Mouse (Mus musculus): ENCODE data around the gene 4930469K13Rik.

Gene 4930469K13Rik

DNA sequence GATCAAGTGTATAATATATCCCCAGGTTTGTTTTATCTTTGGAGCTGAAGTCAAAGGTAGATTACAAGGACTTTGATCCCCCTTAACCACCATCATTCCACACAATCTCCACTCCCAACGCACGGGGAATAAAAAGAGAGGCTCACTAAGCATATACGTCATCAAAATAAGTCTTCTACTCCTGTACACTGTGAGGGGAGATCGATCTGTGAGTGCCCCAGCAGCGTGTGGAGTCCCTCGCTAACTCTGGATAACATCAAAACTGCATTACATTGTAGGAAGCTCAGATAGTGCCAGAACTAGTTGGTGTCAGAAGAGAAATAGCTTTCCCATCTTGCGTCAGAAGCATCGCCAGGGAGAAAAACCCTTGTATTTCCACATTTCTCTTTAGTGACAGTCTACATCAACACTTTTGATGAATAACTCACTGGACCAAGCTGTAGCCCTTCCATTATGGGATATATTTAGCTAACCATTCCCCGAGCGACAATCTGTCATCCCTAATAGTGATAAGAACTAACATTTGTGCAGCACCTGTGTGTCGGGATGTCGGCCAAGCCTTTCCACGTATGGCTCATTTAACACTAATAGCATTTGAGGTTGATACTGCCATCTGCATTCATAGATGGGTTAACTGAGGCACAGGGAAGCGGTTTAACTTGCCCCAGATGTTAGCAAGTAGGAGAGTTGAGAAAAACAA is 123.9 kb downstream of the 4930469K13Rik start:
- DNase-seq = no peak

GRCm38 (mm10) chr11:33972114-33972513 is 126.2 kb downstream of the 4930469K13Rik start:
- DNase-seq = no peak

- no peak for DNase-seq
These were observed 129.2 kb downstream of the 4930469K13Rik start for GRCm38 (mm10) chr11:33969199-33969598.

DNA sequence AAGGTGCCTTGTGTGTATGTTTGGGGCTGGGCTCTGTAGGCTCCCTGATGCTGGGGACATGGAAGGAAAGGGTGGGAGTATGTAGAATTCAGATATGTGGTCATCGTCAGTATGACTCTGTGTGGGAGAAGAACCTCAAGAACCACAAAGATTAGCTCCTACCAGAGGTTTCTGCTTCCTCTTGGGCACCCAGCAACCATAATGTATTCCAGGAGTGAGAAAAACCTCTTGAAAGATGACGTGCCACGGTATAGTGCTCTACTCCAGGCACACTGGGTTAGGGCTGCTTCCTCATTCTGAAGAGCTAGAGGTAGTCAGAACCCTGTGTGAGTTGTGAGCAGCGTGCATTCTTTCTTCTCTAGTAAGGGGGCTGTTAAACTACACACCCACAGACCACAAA is 130.6 kb downstream of the 4930469K13Rik start:
- DNase-seq = no peak

DNA sequence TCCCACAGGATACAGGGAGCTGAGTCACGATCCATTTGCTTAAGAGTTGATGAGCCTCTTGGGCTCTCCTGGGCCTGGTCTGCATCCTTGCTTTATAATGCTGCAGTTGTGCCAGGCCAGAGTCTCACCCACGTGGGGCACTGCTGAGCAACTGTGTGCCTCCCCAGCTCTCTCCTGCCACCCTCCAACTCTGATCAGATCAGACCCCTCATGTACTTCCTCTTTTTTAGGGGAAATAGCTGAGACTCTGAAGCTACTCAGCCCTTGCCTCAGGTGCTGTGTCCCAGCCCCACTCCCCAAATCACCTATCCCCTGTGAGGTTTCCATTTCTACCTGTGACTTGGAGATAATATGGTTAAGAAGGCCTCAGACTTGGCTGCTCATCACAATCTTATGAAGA is 133.0 kb downstream of the 4930469K13Rik start:
- DNase-seq = no peak

GRCm38 (mm10) chr11:33962688-33963407 is 135.5 kb downstream of the 4930469K13Rik start, which contains the start of gene Kcnmb1:
Gene Kcnmb1 (plus strand): TSS chr11:33963013.
- no peak for DNase-seq

DNA sequence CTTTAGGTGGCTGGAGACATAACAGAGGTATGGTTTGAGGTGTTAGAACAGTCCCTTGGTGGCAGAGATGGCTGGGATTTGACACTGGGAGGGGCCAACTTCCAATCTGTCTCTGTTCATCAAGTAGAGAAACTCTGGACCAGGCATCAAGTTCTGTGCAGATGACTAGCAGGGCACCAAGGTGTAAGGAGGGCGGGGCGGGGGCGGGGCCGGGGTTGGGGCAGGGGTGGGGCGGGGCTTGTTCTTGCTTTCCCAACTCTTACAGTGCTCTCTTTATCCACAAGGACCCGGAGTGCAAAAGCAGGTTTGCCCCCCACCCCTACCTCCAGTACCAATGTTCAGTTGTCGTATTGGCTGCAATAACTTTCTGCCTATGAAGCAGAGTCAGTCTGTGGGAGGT is 136.2 kb downstream of the 4930469K13Rik start:
- no peak for DNase-seq

- DNase-seq = peak; percentile 60
These were observed 139.6 kb downstream of the 4930469K13Rik start for GRCm38 (mm10) chr11:33958713-33959112.

DNA sequence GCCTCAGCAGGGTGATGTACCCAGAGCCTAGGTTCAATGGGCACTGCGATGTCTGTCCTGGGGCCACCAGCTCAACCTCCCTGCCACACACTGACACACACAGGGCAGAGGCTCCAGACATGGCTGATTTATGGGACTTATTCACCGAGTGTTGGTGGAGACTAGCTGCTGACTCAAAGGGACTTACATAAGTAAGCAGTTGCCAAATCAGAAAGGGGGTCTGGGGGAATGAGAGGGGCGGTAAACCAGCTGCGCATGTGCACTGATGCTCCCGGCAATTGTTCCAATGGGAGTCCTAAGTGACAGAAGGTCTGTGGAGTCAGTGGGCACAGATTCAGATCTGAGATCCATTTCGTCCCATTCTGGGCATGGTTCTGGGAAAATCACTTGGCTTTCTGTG is 140.8 kb downstream of the 4930469K13Rik start:
- no peak for DNase-seq

DNA sequence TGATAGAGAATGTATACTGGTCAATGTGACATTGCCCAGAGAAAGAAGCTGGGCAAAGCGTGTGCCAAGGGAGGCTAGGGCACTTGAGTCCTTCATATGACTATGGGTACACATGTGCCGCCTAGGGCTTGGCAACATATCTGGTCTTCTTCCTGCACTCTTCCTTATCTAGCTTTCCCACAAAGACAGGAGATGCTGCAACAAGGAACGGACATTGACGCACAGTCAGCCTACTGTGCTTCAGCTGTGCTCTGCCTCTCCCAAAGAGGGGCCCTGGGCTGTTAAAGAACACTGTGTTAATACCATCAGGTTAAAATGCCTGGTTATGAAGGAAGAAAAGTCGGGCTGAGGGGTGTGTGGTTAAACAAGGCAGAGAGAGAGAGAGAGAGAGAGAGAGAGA is 141.7 kb downstream of the 4930469K13Rik start:
- DNase-seq = no peak

DNA sequence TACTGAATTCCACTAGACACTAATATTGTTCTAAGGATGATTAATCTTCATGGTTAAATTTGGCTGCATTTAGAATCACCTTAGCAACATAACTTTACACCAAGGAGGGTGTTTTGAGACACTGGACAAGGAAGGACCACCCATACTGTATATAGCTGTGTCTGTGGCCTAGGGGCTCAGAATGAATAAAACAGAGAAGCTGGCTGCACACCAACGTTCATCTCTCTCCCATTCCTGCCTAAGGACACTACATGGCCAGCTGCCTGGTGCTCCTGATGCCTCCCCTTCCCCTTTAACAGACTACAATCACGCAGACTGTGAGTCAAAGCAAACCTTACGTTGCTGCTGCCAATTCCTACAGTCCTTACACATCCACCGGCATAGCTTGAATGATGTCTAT is 142.4 kb downstream of the 4930469K13Rik start:
- DNase-seq = no peak

DNA sequence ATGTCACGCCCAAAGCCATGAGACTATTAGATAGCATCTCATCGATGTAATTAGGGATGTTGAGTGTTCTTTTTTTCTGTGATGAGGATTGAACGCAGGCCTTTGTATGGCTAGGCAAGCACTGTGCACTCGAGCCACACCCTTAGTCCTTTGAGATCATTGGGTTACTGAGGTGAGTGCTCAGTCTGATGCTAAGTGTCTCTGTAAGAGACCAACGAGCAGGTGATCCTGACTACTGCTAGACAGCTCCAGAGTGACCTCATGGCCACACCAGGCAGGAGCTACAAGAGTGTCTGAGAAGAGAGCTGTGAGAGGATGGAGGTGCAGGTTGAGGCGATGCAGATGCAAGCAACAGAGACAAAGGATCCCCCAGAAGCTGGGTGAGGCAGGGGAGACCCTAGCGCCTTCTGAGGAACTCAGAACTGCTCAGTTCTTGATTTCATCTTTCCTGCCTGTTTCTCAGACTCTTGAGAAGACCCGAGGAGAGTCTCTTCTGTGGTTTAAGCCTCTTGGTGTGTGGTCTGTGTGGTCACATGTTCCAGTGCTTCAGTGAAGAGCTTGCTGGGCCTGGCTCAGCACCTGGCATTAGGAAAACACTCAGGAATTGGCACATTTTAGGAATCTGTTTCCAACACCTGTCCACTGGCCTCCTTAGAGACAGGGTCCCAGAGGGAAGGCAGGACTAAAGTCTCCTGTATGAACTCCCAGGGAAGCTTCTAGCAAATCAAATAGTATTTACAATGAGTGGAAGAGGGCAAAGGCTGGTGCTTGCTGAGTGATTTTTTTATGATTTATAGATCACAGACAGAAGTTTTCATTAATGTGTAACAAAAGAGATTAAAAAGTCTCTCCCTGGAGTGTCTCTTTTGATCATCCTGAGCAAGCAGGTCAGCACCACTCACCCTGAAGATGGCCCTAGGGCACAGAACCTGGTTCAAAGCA is 146.4 kb downstream of the 4930469K13Rik start:
- DNase-seq = no peak

DNA sequence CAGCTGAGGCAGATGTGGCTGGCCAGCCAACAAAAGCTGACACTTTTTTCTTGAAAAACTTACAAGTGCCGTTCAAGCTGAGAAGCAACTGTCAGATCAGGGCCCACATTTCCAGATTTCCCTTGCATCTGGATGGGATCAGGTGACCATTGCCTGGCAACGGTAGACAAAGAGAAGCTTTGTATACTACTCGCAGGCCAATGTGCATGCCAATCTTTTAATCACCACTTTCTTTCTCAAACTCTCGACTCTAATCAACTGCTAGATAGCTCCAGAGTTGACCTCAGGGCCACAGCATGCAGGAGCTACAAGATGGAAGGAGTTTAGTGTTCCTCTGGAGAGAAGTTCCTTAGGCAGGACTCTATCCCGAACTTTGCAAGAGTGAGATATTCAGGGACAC is 147.2 kb downstream of the 4930469K13Rik start:
- DNase-seq = no peak

- DNase-seq = no peak
These were observed 151.9 kb downstream of the 4930469K13Rik start for GRCm38 (mm10) chr11:33946501-33946900.

- DNase-seq = no peak
These were observed 153.5 kb downstream of the 4930469K13Rik start for GRCm38 (mm10) chr11:33944786-33945328.

DNA sequence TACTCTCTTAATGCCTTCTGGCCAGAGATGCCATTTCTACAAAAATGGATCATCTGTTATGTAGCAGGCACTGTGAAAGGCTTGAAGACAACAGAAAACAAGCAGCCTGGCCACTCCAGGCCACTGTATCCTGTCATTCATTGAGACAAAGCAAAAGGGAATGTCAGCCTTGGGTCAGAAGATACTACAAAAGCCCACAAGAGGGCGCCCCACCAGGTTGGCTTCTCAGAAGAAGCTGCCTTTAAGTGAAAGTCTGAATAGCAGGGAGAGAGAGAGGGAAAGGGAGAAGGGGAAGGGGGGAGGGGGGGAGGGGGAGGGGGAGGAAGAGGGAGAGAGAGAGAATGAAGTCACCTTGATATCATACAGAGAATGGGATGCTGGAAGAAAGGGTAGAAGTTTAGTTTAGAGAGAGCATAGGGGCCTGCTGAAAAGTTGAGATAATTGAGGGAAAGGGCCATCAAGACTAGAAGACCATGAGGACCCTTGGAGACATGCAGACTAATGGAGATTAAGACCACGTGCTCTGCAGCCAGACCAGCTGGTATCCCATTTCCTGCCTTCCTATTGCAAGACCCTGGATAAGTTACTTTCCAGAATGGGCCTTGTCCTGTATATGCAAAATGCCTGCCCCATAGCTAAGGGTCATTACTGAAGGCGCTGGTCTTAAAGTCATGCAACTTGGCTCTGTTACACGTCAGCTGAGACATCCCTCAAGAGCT is 154.1 kb downstream of the 4930469K13Rik start:
- peak; percentile 47 for DNase-seq

- DNase-seq = no peak
These were observed 154.8 kb downstream of the 4930469K13Rik start for GRCm38 (mm10) chr11:33943565-33943964.

DNA sequence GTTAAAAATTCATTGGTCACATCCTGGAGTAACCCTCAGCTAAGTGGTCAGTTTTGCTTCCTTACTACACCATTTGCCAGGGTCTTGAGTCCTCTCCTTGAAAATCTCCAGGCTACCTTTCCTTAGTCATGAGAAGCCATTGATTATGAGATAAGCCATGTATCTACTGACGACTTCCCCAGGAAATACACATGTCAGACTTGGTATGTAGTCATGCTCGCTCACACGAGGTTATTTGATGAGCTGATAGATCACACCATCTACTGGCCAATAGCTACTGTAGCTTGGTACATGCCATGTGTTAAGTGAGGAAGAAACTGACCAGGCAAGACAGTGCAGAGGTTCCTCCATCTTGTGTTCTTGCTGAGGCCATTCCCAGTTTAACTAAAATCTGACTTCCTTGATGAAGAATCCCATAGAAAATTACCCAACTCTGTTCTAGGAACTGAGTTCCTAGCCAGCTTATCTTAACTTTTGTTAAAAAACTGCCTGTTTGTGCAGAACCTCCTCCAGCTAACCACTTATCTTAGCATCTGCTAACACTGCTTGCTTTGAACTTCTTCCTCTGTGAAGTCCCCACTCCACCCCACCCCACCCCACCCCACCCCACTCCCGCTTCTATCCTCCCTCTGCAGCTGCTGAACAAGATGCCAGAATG is 158.8 kb downstream of the 4930469K13Rik start:
- DNase-seq = no peak

GRCm38 (mm10) chr11:33938561-33939274 is 159.6 kb downstream of the 4930469K13Rik start:
- no peak for DNase-seq

DNA sequence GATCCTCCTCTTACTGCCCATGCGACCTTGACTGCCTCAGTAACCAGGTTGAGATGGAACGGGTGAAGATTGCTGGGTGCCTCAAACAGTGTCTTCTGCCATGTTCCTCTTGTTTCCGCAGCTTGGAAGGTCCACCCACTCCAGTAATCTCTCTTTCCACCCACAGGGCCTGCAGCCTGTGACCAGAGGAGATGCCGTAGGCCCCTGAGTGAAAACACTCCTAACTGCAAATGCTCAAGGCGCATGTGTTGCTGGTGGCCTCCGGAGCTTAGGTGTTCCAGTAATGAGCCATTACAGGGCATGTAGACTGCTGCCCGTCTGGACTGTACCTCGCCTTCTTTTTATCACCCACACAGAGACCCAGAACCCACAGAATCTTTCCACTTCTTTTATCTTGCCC is 160.7 kb downstream of the 4930469K13Rik start:
- DNase-seq = no peak

GRCm38 (mm10) chr11:33934286-33934685 is 164.1 kb downstream of the 4930469K13Rik start:
- no peak for DNase-seq

All from right cerebral cortex, postnatal 4 days (tissue).